Mouse (Mus musculus) cerebellum, adult 9-11 months (tissue): ENCODE measurements around the gene Sez6l.
A peak's percentile ranks its signal among the peaks of the same experiment; 100 is the strongest.

ENCODE experiments used
- DNase-seq: peaks from one replicate; pipeline ENCODE4 v3.0.0; 2022

Sez6l gene

DNA sequence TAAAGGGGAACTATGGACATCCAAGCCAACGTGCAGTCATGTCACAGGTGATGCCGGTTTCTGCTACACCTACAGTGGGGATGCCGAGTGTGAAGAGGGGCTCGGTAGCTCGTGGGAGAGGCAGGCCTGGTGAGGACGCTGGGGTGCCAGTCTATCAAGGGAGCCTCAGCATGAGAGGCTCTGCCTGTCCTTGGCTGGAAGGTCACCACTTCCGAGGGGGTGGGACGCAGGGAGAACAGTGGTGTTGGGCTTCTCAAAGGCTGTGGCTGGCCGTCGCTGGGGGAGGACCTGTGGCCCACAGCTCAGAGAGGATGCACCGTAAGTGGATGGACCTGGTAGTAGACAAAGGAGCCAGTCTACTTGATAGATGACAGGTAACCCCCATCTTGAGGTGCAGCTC lies 195.8 kb downstream of the Sez6l start:
- DNase-seq, result peak; percentile 16

- DNase-seq, result peak; percentile 16
Observed at GRCm38 (mm10) chr5:112378716-112379115, 198.3 kb downstream of the Sez6l start.

GRCm38 (mm10) chr5:112377380-112377779 lies 199.6 kb downstream of the Sez6l start:
- DNase-seq, result peak; percentile 12

- peak; percentile 23 for DNase-seq
Observed at GRCm38 (mm10) chr5:112376111-112376510, 200.9 kb downstream of the Sez6l start.

DNA sequence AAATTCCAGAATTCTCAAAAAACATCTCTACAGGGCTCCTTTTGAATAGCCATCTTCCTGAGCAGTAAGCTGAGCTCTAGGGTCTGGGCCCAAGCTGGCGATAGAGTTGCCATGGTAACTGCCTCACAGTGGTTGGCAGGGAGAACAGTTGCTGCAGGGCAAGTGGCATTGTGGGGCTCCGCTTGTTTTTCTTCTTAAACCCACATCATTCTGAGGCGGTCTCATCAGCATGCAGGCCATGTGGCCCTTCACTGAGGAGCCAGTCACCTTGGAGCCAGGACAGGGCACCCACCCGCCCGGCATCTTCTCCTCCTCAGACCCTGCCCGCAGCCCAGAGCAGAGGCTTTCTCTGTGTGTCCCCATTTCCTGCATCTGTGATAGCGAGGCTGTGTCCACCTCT lies 205.1 kb downstream of the Sez6l start:
- DNase-seq, result peak; percentile 84

DNA sequence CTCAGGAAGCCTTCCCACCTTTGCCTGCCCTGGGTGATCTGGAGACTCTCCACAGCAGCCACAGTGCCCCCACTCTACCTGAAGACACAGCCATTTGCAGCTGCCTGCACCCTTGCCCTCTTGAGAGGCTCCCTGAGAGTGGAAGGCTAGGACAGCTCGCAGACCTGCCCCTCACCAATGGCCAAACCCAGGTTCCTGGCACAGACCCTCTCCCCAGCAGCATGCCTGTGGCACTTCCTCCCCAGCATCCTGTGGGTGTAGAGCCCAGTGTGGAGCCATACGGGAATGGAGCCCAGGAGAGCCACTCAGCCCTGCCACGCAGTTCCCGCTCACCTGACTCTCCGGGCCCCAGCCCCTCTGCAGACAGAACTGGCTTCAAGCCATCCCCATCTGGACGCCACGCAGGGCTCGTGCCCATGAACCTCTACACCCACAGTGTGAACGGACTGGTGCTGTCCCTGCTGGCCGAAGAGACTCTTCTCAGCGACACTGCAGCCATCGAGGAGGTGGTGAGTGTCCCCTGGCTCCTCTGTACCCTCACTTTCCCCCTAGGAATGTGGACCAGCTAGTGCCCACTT lies 206.7 kb downstream of the Sez6l start:
- DNase-seq, result peak; percentile 73

- DNase-seq, result no peak
Observed at GRCm38 (mm10) chr5:112369326-112369725, 207.7 kb downstream of the Sez6l start.
